Mouse (Mus musculus) myocyte (in vitro differentiated cells): ENCODE data around the gene Cplx2. TPM values are rescaled to one million over a fixed set of nuclear protein-coding genes. Genes with fewer than 3 reads are reported as not detected.

Source experiments
- H3K27me3 ChIP-seq: one replicate; pipeline ENCODE4 v1.6.1; 2011; ENCODE audit not compliant: control insufficient read depth, insufficient read depth, insufficient read length
- H3K36me3 ChIP-seq: one replicate; pipeline ENCODE4 v1.6.1; 2011; ENCODE audit not compliant: control insufficient read depth, insufficient read depth
- H3K4me2 ChIP-seq: one replicate; pipeline ENCODE4 v1.6.1; 2011; ENCODE audit warnings: low read depth, control low read depth
- H3K4me3 ChIP-seq: one replicate; pipeline ENCODE4 v1.5.1; 2011; ENCODE audit warnings: mild to moderate bottlenecking, control low read depth, moderate library complexity
- H3K79me2 ChIP-seq: one replicate; pipeline ENCODE4 v1.6.1; 2011; ENCODE audit not compliant: control insufficient read depth, insufficient read depth
- H3ac ChIP-seq: one replicate; pipeline ENCODE4 v1.6.1; 2011; ENCODE audit not compliant: control insufficient read depth, insufficient read length
- CEBPB ChIP-seq: IDR thresholded peaks from 2 replicates; pipeline ENCODE4 v1.6.1; 2011; ENCODE audit warnings: mild to moderate bottlenecking, moderate library complexity; ENCODE audit not compliant: poor library complexity, insufficient read depth, severe bottlenecking
- E2F4 ChIP-seq: IDR thresholded peaks from one replicate; pipeline ENCODE4 v1.6.1; 2011; ENCODE audit warnings: mild to moderate bottlenecking, control low read depth, moderate library complexity; ENCODE audit not compliant: insufficient read depth
- MAX ChIP-seq: IDR thresholded peaks from one replicate; pipeline ENCODE4 v1.6.1; 2011; ENCODE audit warnings: low read depth, mild to moderate bottlenecking, control low read depth
- MYOD1 ChIP-seq, 3 experiments: IDR thresholded peaks; one replicate each; pipeline ENCODE4 v1.6.1; 2011; ENCODE audit warnings: control low read depth in 2 of 3, low read depth in 2 of 3, mild to moderate bottlenecking in 2 of 3, moderate library complexity in 1 of 3; ENCODE audit not compliant: insufficient read length in 2 of 3, control insufficient read depth in 1 of 3
- MYOG ChIP-seq, 3 experiments: IDR thresholded peaks; one replicate each; pipeline ENCODE4 v1.6.1; 2011; ENCODE audit warnings: control low read depth in 2 of 3, low read depth in 2 of 3, mild to moderate bottlenecking in 2 of 3; ENCODE audit not compliant: insufficient read length in 2 of 3, control insufficient read depth in 1 of 3, insufficient read depth in 1 of 3
- POLR2A ChIP-seq: IDR thresholded peaks from one replicate; pipeline ENCODE4 v1.6.1; 2011; ENCODE audit warnings: low read depth, mild to moderate bottlenecking, control low read depth, moderate library complexity; ENCODE audit not compliant: insufficient read length
- POLR2AphosphoS2 ChIP-seq: IDR thresholded peaks from one replicate; pipeline ENCODE4 v1.6.1; 2011; ENCODE audit warnings: low read depth, control low read depth; ENCODE audit not compliant: insufficient read length
- REST ChIP-seq: IDR thresholded peaks from one replicate; pipeline ENCODE4 v1.6.1; 2011; ENCODE audit warnings: mild to moderate bottlenecking, control low read depth, moderate library complexity; ENCODE audit not compliant: insufficient read depth, insufficient read length
- SRF ChIP-seq: IDR thresholded peaks from one replicate; pipeline ENCODE4 v1.6.1; 2011; ENCODE audit warnings: low read depth; ENCODE audit not compliant: control insufficient read depth, insufficient read length
- TCF12 ChIP-seq: IDR thresholded peaks from one replicate; pipeline ENCODE4 v1.6.1; 2011; ENCODE audit warnings: mild to moderate bottlenecking, control low read depth; ENCODE audit not compliant: poor library complexity, insufficient read depth, severe bottlenecking
- TCF3 ChIP-seq: IDR thresholded peaks from one replicate; pipeline ENCODE4 v1.6.1; 2011; ENCODE audit warnings: low read depth, control low read depth; ENCODE audit not compliant: insufficient read length
- USF1 ChIP-seq: IDR thresholded peaks from one replicate; pipeline ENCODE4 v1.6.1; 2011; ENCODE audit warnings: low read depth, mild to moderate bottlenecking, control low read depth, moderate library complexity
- polyA plus RNA-seq: library from polyadenylated mRNA; unstranded; fragments of >200 nt; fragmentation: generic; extraction: Trizol; gene quantifications from one replicate; pipeline ENCODE4 v1.2.1, GENCODE M21; 2012; ENCODE audit warnings: missing spikeins

The Cplx2 gene
- polyA plus RNA-seq, result 5.2 TPM

DNA sequence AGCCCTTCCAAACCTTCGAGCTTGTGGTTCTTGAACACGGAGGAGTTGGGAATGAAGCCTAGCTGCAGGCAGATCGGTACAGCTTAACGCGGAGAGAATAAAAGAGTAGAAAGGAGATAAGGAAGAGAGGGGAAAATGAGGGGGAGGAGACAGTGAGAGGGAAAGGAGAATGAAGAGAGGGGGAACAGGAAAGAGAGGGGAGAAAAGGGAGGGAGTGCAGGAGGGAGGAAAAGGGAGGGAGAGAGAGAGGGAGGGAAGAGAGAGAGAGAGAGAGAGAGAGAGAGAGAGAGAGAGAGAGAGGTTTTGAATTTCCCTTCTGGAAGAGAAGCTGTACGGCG lies at the start of gene Cplx2:
Cplx2 (plus strand) TSS at position 301 of the 338 bp plus-strand sequence.
- Histone ChIP-seq H3K27me3 (no peaks in the 10 kb centered on the region), H3K36me3 (no peaks in the 10 kb centered on the region), H3K79me2 (no peaks in the 10 kb centered on the region), H3K4me2 (peak within 1 kb of the TSS; percentile 24), H3K4me3 (no peak within 1 kb of the TSS), H3ac (no peak within 1 kb of the TSS)
- TF ChIP-seq CEBPB, result no peak
- no peak for TF ChIP-seq MYOD1 (IDR thresholded peaks at IDR 0.05; ENCODE audit: control insufficient read depth in 1 of 3, insufficient read length in 2 of 3, low read depth in 2 of 3)
- no peak for TF ChIP-seq POLR2AphosphoS2
- TF ChIP-seq SRF, result no peak

DNA sequence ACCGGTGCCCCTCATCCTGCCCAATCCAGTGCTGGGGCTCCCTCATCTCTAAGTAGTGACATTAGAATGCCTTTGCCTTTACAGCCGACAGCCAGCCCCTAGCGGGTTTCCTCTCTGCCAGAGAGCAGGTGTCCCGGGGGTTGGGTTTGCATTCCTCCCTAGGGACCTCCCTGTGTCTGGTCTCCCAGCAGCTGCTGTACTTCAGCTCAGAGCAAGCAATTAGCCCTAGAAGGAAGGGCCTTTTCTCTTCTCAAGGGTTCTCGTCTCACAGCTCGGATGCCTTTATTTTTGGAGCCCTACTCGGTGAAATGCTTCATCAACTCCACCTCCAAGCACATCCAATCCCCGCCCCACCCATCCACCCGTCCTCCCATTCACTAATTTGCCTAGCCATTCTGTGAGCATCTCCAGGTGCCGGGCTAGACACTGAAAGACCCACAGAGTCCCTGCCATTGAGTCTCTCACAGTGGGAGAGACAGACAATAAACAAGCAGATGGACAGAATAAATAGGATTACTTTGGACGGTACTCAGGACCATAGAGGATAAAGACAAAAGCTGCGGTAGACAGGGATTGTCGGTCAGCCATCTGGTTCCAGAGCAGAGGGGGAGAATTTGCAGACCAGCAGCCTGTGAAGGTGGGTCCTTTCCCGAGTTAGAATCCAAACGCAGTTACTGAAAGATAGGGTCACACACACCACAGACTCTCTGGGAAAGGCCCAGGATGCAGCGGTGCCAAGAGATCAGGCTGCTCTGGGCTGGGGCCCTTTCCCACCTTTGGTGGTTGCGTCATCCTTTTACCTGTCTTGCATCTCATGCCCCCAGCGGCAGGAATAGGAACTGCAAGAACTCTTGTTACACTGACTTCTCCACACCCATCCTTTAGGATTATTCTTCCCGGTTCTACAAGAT lies 48.5 kb upstream of the Cplx2 start:
- Histone ChIP-seq H3K4me3 (no peak overlapping the region), H3K4me2 (peak overlapping the region; percentile 68), H3K36me3 (no peaks in the 10 kb centered on the region), H3K27me3 (no peaks in the 10 kb centered on the region), H3K79me2 (no peaks in the 10 kb centered on the region), H3ac (no peak overlapping the region)
- TF ChIP-seq TCF12, result peak; percentile 30
- TF ChIP-seq MYOD1 (IDR thresholded peaks at IDR 0.05; ENCODE audit: control insufficient read depth in 1 of 3, insufficient read length in 2 of 3, low read depth in 2 of 3), result peak in 2 of 3 experiments; percentile 73 to 88
- peak; percentile 5 for TF ChIP-seq TCF3
- no peak for TF ChIP-seq REST
- TF ChIP-seq CEBPB, result peak; percentile 86
- TF ChIP-seq POLR2A, result no peak
- peak in 2 of 3 experiments; percentile 45 to 92 for TF ChIP-seq MYOG (IDR thresholded peaks at IDR 0.05; ENCODE audit: control insufficient read depth in 1 of 3, insufficient read depth in 1 of 3, insufficient read length in 2 of 3, low read depth in 2 of 3)
- no peak for TF ChIP-seq USF1

DNA sequence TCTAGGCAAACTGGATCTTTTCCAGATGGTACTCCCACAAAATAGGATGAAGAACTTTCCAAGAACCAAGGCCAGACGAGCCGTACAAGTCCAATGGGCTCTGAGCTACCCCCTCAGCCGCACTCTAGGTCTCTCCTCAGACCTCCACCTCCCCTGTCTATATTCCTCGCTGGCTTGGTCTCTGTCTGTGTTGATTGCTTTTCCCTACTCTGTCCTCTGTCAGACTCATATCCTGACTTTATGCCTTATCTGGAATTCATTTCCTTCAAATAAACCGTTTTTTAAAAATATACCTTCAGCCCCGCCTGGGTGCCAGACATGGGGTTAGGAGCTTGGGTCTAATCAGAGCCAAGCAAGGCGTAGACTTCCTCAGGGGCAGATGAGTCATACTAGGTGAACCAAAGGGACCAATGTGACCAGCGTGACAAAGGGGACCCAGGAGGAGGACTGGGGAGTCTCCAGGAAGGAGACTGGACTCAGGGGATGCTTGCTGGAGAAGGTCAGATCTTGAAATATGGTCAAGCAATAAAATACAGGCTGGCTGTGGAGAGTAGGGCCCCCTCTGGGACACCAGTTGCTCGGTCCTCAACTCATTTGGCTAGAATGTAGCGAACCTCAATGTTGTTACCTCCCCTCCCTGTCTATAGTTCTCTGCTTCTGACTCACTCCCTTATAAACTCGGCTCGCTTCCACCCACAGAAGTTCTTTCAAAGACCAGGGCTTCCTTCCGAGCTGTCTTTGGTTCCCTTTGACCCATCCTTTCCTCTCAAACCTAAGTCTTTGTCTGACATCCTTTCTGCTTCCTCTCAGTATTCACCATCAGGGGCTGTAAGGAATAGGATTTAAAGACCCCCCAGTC lies 47.6 kb upstream of the Cplx2 start:
- no peaks in the 10 kb centered on the region for H3K27me3 ChIP-seq
- no peak overlapping the region for H3ac ChIP-seq
- H3K36me3 ChIP-seq, result no peaks in the 10 kb centered on the region
- no peaks in the 10 kb centered on the region for H3K79me2 ChIP-seq
- no peak overlapping the region for H3K4me3 ChIP-seq
- H3K4me2 ChIP-seq, result peak overlapping the region; percentile 68
- no peak for TF ChIP-seq USF1
- no peak for TF ChIP-seq MAX
- TF ChIP-seq CEBPB, result no peak
- TF ChIP-seq MYOD1 (IDR thresholded peaks at IDR 0.05; ENCODE audit: control insufficient read depth in 1 of 3, insufficient read length in 2 of 3, low read depth in 2 of 3), result no peak
- TF ChIP-seq SRF, result no peak
- no peak for TF ChIP-seq POLR2AphosphoS2
- TF ChIP-seq TCF12, result no peak
- TF ChIP-seq REST, result no peak
- TF ChIP-seq POLR2A, result no peak
- TF ChIP-seq E2F4, result no peak
- TF ChIP-seq MYOG (IDR thresholded peaks at IDR 0.05; ENCODE audit: control insufficient read depth in 1 of 3, insufficient read depth in 1 of 3, insufficient read length in 2 of 3, low read depth in 2 of 3), result no peak
- TF ChIP-seq TCF3, result no peak

DNA sequence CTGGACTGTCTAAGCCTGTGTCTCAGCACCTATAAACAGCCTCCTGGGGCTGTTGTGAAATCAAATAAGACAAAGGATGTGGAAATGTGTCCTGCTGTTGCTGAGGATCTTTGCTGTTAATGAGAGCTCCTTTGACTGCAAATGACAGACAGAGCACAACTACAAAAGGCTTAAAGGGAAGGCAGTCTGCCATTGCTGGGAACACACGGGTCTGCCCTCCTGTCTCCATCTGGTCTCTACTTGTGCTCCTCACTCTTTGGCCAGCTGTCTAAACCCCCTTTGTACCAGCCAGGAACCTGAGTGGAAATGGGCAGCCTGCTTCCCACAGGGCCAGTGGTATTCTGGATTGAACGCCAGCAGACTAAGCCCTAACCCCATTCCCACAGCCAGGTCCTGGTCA lies 47.0 kb upstream of the Cplx2 start:
- Histone ChIP-seq H3K4me3 (no peak overlapping the region), H3K27me3 (no peaks in the 10 kb centered on the region), H3K4me2 (peak overlapping the region; percentile 68), H3K36me3 (no peaks in the 10 kb centered on the region), H3ac (no peak overlapping the region), H3K79me2 (no peaks in the 10 kb centered on the region)
- TF ChIP-seq CEBPB, result peak; percentile 49; the same call in 1 of the 2 replicates
- no peak for TF ChIP-seq E2F4
- no peak for TF ChIP-seq MYOD1 (IDR thresholded peaks at IDR 0.05; ENCODE audit: control insufficient read depth in 1 of 3, insufficient read length in 2 of 3, low read depth in 2 of 3)
- no peak for TF ChIP-seq REST
- TF ChIP-seq USF1, result no peak
- no peak for TF ChIP-seq POLR2A
- TF ChIP-seq MAX, result no peak
